Mouse (Mus musculus) cortical plate, adult 2 months (tissue): ENCODE results near the gene Rab3ip.

Experiments
- CTCF ChIP-seq: fragments of 200-500 bp; IDR thresholded peaks from 2 replicates; pipeline ENCODE4 v1.5.1; 2011; ENCODE audit warnings: mild to moderate bottlenecking, control low read depth, low read length; ENCODE audit not compliant: insufficient read depth; ENCODE audit errors: extremely low read depth
- POLR2A ChIP-seq: fragments of 200-500 bp; IDR thresholded peaks from 2 replicates; pipeline ENCODE4 v1.6.1; 2011; ENCODE audit warnings: mild to moderate bottlenecking, low read length, control low read depth; ENCODE audit not compliant: insufficient read depth; ENCODE audit errors: extremely low read depth

DNA sequence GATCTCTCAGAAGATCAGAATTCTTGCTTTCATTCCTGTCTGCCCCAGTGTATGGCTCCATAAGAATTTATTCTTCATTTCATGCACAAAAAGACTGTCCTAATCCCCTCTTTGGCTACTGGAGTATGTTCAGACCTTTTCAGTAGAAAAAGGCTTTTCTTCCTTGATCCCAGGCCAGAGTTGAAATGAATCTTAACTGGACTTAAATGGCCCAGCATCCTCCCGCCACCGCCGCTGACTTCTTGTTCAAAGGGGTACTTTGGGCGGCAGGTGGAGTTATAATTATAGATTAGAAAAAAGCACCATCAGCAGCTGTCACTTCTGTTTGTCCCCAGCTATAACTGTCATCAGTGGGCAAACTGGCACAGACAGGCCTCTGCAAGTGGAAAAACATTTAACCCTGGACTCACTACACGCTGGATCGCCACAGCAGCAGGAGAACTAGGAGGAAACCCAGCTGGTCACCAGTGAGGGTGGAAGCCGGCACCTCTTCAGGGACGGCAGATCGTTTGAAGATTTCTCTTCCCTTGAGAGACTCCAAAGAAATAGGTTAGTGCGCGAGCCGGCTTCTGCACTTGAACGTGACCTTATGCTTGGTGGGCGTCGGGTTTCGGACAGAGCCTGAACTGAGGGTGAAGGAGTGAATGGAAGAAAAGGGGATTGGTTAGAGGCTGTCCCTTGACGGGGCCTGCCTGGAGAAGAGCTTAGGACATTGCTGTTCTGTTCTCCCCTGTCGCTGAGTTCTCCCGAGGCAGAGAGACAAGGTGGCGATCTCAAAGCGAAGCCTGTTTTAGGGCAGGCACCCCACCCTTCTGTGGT is 35.9 kb upstream of the Rab3ip start, which contains the start of gene Best3:
- no peak for TF ChIP-seq CTCF
- no peak for TF ChIP-seq POLR2A
